17 mouse cellular contexts compared by ENCODE assay signal in genomic region chr7:126470077-126470476, GRCm38 (mm10). TPM values are rescaled to one million over a fixed set of nuclear protein-coding genes. Genes with fewer than 3 reads are reported as not detected.
DNase-seq lines count a peak whose midpoint lies in the region; ATAC-seq lines count a peak whose summit lies in the region.
"Had no signal": no experiment of that assay in that cellular context is flagged by ENCODE, and none has a peak within 500 bp of the region (broad histone marks: within the 10 kb centered on the region; RNA-seq: fewer than 3 reads in every experiment).

No protein-coding gene starts in this region.

- DNase-seq in liver, embryonic 11.5 days (ENCODE audit: low spot score): no peak
- peak; percentile 51 for DNase-seq in c-Kit-positive CD71-negative TER-119-negative erythroid progenitor cells, embryonic 14.5 days (ENCODE audit: low read depth)
- peak; percentile 56 for DNase-seq in thymus, postnatal 4 days
- no peak for DNase-seq in hindbrain, embryonic 11.5 days (ENCODE audit: low spot score)
- DNase-seq in lung, postnatal 14 days: no peak
- DNase-seq: adrenal gland, postnatal 25 days; cerebellum, adult 11-12 months; gastrocnemius, postnatal 36 days had no signal

- H3K4me3 ChIP-seq in liver, embryonic 15.5 days (replicated peaks): no peak overlapping the region
- H3K4me3 ChIP-seq in liver, embryonic 11.5 days (ENCODE audit: low read depth, low read length): no peak overlapping the region
- H3K4me3 ChIP-seq in hindbrain, embryonic 11.5 days (ENCODE audit: low read depth, low read length): no peak overlapping the region
- H3K4me3 ChIP-seq: intestine, embryonic 15.5 days; left cerebral cortex, adult 2 months; neural tube, embryonic 12.5 days had no signal

- H3K4me2 ChIP-seq in liver, embryonic 15.5 days: no peak overlapping the region
- H3K4me2 ChIP-seq in liver, embryonic 11.5 days: no peak overlapping the region
- no peak overlapping the region for H3K4me2 ChIP-seq in hindbrain, embryonic 11.5 days (replicated peaks; ENCODE audit: low read depth, low read length)
- H3K4me2 ChIP-seq: intestine, embryonic 15.5 days; midbrain, embryonic 11.5 days; neural tube, embryonic 12.5 days had no signal

- no peaks in the 10 kb centered on the region for H3K9me3 ChIP-seq in liver, embryonic 15.5 days (replicated peaks)
- H3K9me3 ChIP-seq in liver, embryonic 11.5 days (ENCODE audit: control insufficient read depth, low read length): no peaks in the 10 kb centered on the region
- no peaks in the 10 kb centered on the region for H3K9me3 ChIP-seq in hindbrain, embryonic 11.5 days (ENCODE audit: control insufficient read depth, low read length)
- H3K9me3 ChIP-seq: intestine, embryonic 15.5 days; neural tube, embryonic 12.5 days had no signal

- no peak for ATAC-seq in liver, embryonic 15.5 days (ENCODE audit: insufficient read depth)
- ATAC-seq in liver, embryonic 11.5 days (replicated peaks; ENCODE audit: low FRiP score): no peak
- peak; percentile 34; the same call in 1 of the 2 replicates for ATAC-seq in monocyte, adult 5-6 weeks (replicated peaks; ENCODE audit: insufficient number of reproducible peaks, low FRiP score, low TSS enrichment, poor library complexity, severe bottlenecking)
- no peak for ATAC-seq in hindbrain, embryonic 11.5 days (ENCODE audit: low FRiP score)
- ATAC-seq in frontal cortex, adult (ENCODE audit: low TSS enrichment): no peak
- ATAC-seq: forebrain, embryonic 14.5 days; intestine, embryonic 15.5 days had no signal

- no peak overlapping the region for H3K9ac ChIP-seq in liver, embryonic 15.5 days
- no peak overlapping the region for H3K9ac ChIP-seq in liver, embryonic 11.5 days (ENCODE audit: low read depth, low read length)
- H3K9ac ChIP-seq in hindbrain, embryonic 11.5 days (ENCODE audit: low read depth, low read length): no peak overlapping the region
- H3K9ac ChIP-seq: intestine, embryonic 15.5 days; liver, embryonic 14.5 days; neural tube, embryonic 12.5 days had no signal

- 18% methylated on average over 6 of the region's 6 CpGs for WGBS in liver, embryonic 15.5 days (ENCODE audit: insufficient replicate concordance)
- 41% methylated on average over 6 of the region's 6 CpGs for WGBS in liver, embryonic 11.5 days
- 90% methylated on average over 6 of the region's 6 CpGs for WGBS in hindbrain, embryonic 11.5 days

- H3K4me1 ChIP-seq in liver, embryonic 15.5 days (replicated peaks): peaks cover 59% of the 10 kb centered on the region
- H3K4me1 ChIP-seq in liver, embryonic 11.5 days (replicated peaks; ENCODE audit: control insufficient read depth, insufficient read depth, low read length): peaks cover 40% of the 10 kb centered on the region
- no peaks in the 10 kb centered on the region; the same call in 1 of the 2 replicates for H3K4me1 ChIP-seq in hindbrain, embryonic 11.5 days (replicated peaks; ENCODE audit: control insufficient read depth, insufficient read depth, low read length)

- H3K36me3 ChIP-seq in liver, embryonic 15.5 days (replicated peaks): peaks cover 56% of the 10 kb centered on the region
- peaks cover 41% of the 10 kb centered on the region for H3K36me3 ChIP-seq in liver, embryonic 11.5 days (ENCODE audit: control insufficient read depth, insufficient read depth, low read length)
- H3K36me3 ChIP-seq in hindbrain, embryonic 11.5 days (ENCODE audit: control insufficient read depth, insufficient read depth, low read length): peaks cover 12% of the 10 kb centered on the region

- no peaks in the 10 kb centered on the region for H3K27me3 ChIP-seq in liver, embryonic 15.5 days
- no peaks in the 10 kb centered on the region for H3K27me3 ChIP-seq in liver, embryonic 11.5 days (replicated peaks; ENCODE audit: control insufficient read depth, insufficient read depth, low read length)
- no peaks in the 10 kb centered on the region for H3K27me3 ChIP-seq in hindbrain, embryonic 11.5 days (ENCODE audit: control insufficient read depth, insufficient read depth, low read length)
- H3K27me3 ChIP-seq: intestine, embryonic 15.5 days; neural tube, embryonic 12.5 days had no signal

- 0 out of 2 replicates have a peak overlapping the region, but pooled peaks have one; percentile 38 for H3K27ac ChIP-seq in liver, embryonic 15.5 days (replicated peaks)
- H3K27ac ChIP-seq in liver, embryonic 11.5 days (ENCODE audit: low read depth, low read length): no peak overlapping the region
- H3K27ac ChIP-seq in hindbrain, embryonic 11.5 days (ENCODE audit: low read depth, low read length): no peak overlapping the region
- H3K27ac ChIP-seq: intestine, embryonic 15.5 days; left cerebral cortex, adult 2 months; liver, embryonic 14.5 days; neural tube, embryonic 12.5 days had no signal

RNA-seq across cellular contexts. Expression of gene Sh2b1, which starts 5.1 kb away (rescaled TPM):
- polyA plus RNA-seq in liver, embryonic 15.5 days (2015; fragmentation: Nextera tagmentation; extraction: Ambion mirVana): 13.6 and 15.1 TPM in 2 replicates
- 26.2 and 26.4 TPM in 2 replicates for polyA plus RNA-seq in liver, embryonic 11.5 days (2014; fragmentation: Nextera tagmentation; extraction: Ambion mirVana)
- total RNA-seq in monocyte, adult 5-6 weeks (2017): 9.4 to 32.9 TPM (median 15.4 TPM) in 3 replicates
- 38.0 and 41.0 TPM in 2 replicates for polyA plus RNA-seq in hindbrain, embryonic 11.5 days (2014; fragmentation: Nextera tagmentation; extraction: Ambion mirVana)

RNA-seq across cellular contexts. Expression of gene Atp2a1, which starts 7.2 kb away (rescaled TPM):
- polyA plus RNA-seq in liver, embryonic 15.5 days (2015; fragmentation: Nextera tagmentation; extraction: Ambion mirVana): 9.8 and 16.5 TPM in 2 replicates
- polyA plus RNA-seq in liver, embryonic 11.5 days (2014; fragmentation: Nextera tagmentation; extraction: Ambion mirVana): 1.3 TPM in 2 replicates
- total RNA-seq in monocyte, adult 5-6 weeks (2017): 0.10 to 0.58 TPM (median 0.32 TPM) in 3 replicates
- 2.7 and 3.0 TPM in 2 replicates for polyA plus RNA-seq in hindbrain, embryonic 11.5 days (2014; fragmentation: Nextera tagmentation; extraction: Ambion mirVana)
- total RNA-seq: adrenal gland, postnatal 25 days had no signal

RNA-seq across cellular contexts. Expression of gene Tufm, which starts 17.1 kb away (rescaled TPM):
- polyA plus RNA-seq in liver, embryonic 15.5 days (2015; fragmentation: Nextera tagmentation; extraction: Ambion mirVana): 81.2 and 96.3 TPM in 2 replicates
- 193 and 211 TPM in 2 replicates for polyA plus RNA-seq in liver, embryonic 11.5 days (2014; fragmentation: Nextera tagmentation; extraction: Ambion mirVana)
- 18.0 to 32.9 TPM (median 25.4 TPM) in 3 replicates for total RNA-seq in monocyte, adult 5-6 weeks (2017)
- polyA plus RNA-seq in hindbrain, embryonic 11.5 days (2014; fragmentation: Nextera tagmentation; extraction: Ambion mirVana): 140 and 147 TPM in 2 replicates

RNA-seq across cellular contexts. Expression of gene Atxn2l, which starts 33.2 kb away (rescaled TPM):
- 26.2 and 26.8 TPM in 2 replicates for polyA plus RNA-seq in liver, embryonic 15.5 days (2015; fragmentation: Nextera tagmentation; extraction: Ambion mirVana)
- polyA plus RNA-seq in liver, embryonic 11.5 days (2014; fragmentation: Nextera tagmentation; extraction: Ambion mirVana): 71.4 and 75.7 TPM in 2 replicates
- 23.4 to 73.3 TPM (median 30.7 TPM) in 3 replicates for total RNA-seq in monocyte, adult 5-6 weeks (2017)
- polyA plus RNA-seq in hindbrain, embryonic 11.5 days (2014; fragmentation: Nextera tagmentation; extraction: Ambion mirVana): 54.5 and 55.1 TPM in 2 replicates

RNA-seq across cellular contexts. Expression of gene Rabep2, which starts 41.5 kb away (rescaled TPM):
- 6.3 TPM in 2 replicates for polyA plus RNA-seq in liver, embryonic 15.5 days (2015; fragmentation: Nextera tagmentation; extraction: Ambion mirVana)
- polyA plus RNA-seq in liver, embryonic 11.5 days (2014; fragmentation: Nextera tagmentation; extraction: Ambion mirVana): 15.6 and 16.0 TPM in 2 replicates
- total RNA-seq in monocyte, adult 5-6 weeks (2017): 37.8 to 61.5 TPM (median 58.5 TPM) in 3 replicates
- polyA plus RNA-seq in hindbrain, embryonic 11.5 days (2014; fragmentation: Nextera tagmentation; extraction: Ambion mirVana): 19.5 and 20.2 TPM in 2 replicates

Comparison
In these comparisons a context has a peak if more than half of its experiments do, and no peak if none do; other contexts are left out.
1. DNase-seq: peak in c-Kit-positive CD71-negative TER-119-negative erythroid progenitor cells, embryonic 14.5 days (single experiment) and thymus, postnatal 4 days (single experiment); none in liver, embryonic 11.5 days (single experiment), hindbrain, embryonic 11.5 days (single experiment) and lung, postnatal 14 days (single experiment).